Mouse (Mus musculus) kidney, embryonic 14.5 days (tissue): ENCODE measurements at regions not wholly inside any gene's neighbourhood (a gene's known extent, or its start where the extent isn't known, plus 50 kb on each side); places are given as distances from the start of the nearest gene placed in this dataset.
A peak's percentile ranks its signal among the peaks of the same experiment; 100 is the strongest.

ENCODE experiments used
- ATAC-seq: fragments of 200-750 bp; cut with Nextera tagmentation; 2 replicates; pipeline ENCODE4 v1.8.0; 2017; ENCODE audit warnings: moderate number of reproducible peaks, mild to moderate bottlenecking, moderate TSS enrichment, moderate library complexity; ENCODE audit not compliant: low FRiP score, low TSS enrichment
- H3K27ac ChIP-seq: fragments of 300-500 bp; sonication (generic); 2 replicates; pipeline ENCODE4 v1.5.1; 2014; ENCODE audit warnings: low read depth, mild to moderate bottlenecking, low read length, moderate library complexity, mixed read lengths
- H3K27me3 ChIP-seq: fragments of 300-500 bp; sonication (generic); 2 replicates; pipeline ENCODE4 v1.6.1; 2014; ENCODE audit warnings: mild to moderate bottlenecking, low read length; ENCODE audit not compliant: control insufficient read depth, insufficient read depth
- H3K36me3 ChIP-seq: fragments of 300-500 bp; sonication (generic); 2 replicates; pipeline ENCODE4 v1.6.1; 2014; ENCODE audit warnings: low read length, mixed read lengths; ENCODE audit not compliant: control insufficient read depth, insufficient read depth
- H3K4me1 ChIP-seq: fragments of 300-500 bp; sonication (generic); 2 replicates; pipeline ENCODE4 v1.6.1; 2014; ENCODE audit warnings: low read length, mixed read lengths; ENCODE audit not compliant: control insufficient read depth, insufficient read depth
- H3K4me2 ChIP-seq: fragments of 300-500 bp; sonication (generic); replicated peaks from 2 replicates; pipeline ENCODE4 v1.6.1; 2014; ENCODE audit warnings: low read depth, mild to moderate bottlenecking, low read length
- H3K4me3 ChIP-seq: fragments of 300-500 bp; sonication (generic); 2 replicates; pipeline ENCODE4 v1.5.1; 2014; ENCODE audit warnings: mild to moderate bottlenecking, low read length
- H3K9ac ChIP-seq: fragments of 300-500 bp; sonication (generic); 2 replicates; pipeline ENCODE4 v1.6.1; 2014; ENCODE audit warnings: low read depth, mild to moderate bottlenecking, low read length, moderate library complexity
- H3K9me3 ChIP-seq: fragments of 300-500 bp; sonication (generic); 2 replicates; pipeline ENCODE4 v1.6.1; 2016; ENCODE audit warnings: low read length; ENCODE audit not compliant: control insufficient read depth
- whole genome bisulfite sequencing: fragments of 180-500 bp; shearing (Covaris S2); extraction: QIAGEN DNeasy Blood & Tissue Kit; methylation state at CpG from one replicate; pipeline ENCODE4 v1.1.7; 2014; 5-methylcytosine and 5-hydroxymethylcytosine counted together

GRCm38 (mm10) chr2:56460625-56461590 is 662.9 kb downstream of the Nr4a2 start:
- Histone ChIP-seq H3K36me3 (no peaks in the 10 kb centered on the region), H3K9me3 (no peaks in the 10 kb centered on the region), H3K4me1 (no peaks in the 10 kb centered on the region), H3K4me2 (no peak overlapping the region), H3K27ac (no peak overlapping the region), H3K9ac (no peak overlapping the region), H3K4me3 (no peak overlapping the region), H3K27me3 (no peaks in the 10 kb centered on the region)
- ATAC-seq: no peak
- WGBS: 61% methylated on average over 2 of the region's 2 CpGs

- H3K4me3 ChIP-seq: no peak overlapping the region
- no peak overlapping the region for H3K4me2 ChIP-seq
- H3K36me3 ChIP-seq: no peaks in the 10 kb centered on the region
- no peaks in the 10 kb centered on the region for H3K4me1 ChIP-seq
- H3K9ac ChIP-seq: no peak overlapping the region
- H3K9me3 ChIP-seq: no peaks in the 10 kb centered on the region
- H3K27me3 ChIP-seq: no peaks in the 10 kb centered on the region
- no peak overlapping the region for H3K27ac ChIP-seq
- 75% methylated on average over 5 of the region's 5 CpGs for WGBS
- ATAC-seq: no peak
Measured at GRCm38 (mm10) chr2:56459430-56459829, 664.4 kb downstream of the Nr4a2 start.

DNA sequence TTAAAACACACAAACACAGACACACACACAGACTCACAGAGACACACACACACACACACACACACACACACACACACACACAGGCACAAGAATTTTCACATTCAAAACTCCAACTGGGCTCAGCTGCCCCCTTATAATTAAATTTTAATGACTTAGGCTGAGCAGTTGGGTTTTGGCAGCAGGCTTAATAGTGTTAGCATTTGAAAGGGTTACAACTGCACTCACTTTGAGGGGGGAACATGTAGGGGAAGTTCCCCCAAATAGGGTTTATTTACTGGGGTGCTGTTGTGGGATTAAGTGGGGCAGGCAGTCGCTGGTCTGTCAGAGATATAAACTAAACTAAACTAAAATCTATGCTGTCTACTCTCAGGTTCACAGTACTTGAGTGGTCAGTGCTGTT is 666.2 kb downstream of the Nr4a2 start:
- Histone ChIP-seq H3K9me3 (no peaks in the 10 kb centered on the region), H3K4me1 (no peaks in the 10 kb centered on the region), H3K27ac (no peak overlapping the region), H3K4me2 (no peak overlapping the region), H3K27me3 (no peaks in the 10 kb centered on the region), H3K4me3 (no peak overlapping the region), H3K9ac (no peak overlapping the region), H3K36me3 (no peaks in the 10 kb centered on the region)
- 28% methylated on average over 1 of the region's 1 CpGs for WGBS
- no peak for ATAC-seq

DNA sequence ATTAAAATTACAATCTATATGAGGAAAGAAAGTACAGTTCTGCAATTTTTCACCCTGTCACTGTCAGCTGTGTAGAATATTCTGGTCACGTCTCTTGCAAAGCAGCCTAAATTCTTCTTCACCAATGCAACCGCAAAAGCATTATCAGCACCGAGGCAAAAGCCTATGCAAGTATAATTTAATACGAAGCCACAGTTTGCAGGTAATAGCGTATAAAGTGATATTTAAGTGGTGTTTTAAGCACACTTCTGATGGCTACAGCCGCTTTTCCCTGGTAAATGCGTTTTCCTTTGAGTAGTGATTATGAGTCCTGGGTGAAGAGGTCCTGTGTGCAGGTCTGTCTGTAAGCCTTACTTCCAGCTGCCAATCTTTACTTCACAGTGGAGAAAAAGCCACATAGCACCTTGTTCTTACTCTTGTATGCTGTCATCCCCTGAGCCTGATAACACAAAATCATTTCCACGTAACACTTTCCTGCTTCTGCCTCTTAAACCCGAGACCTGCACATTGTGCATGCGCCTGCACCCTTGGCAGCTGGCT is 667.9 kb downstream of the Nr4a2 start:
- no peaks in the 10 kb centered on the region for H3K27me3 ChIP-seq
- no peak for ATAC-seq
- 69% methylated on average over 10 of the region's 10 CpGs for WGBS
- no peak overlapping the region for H3K27ac ChIP-seq
- no peaks in the 10 kb centered on the region for H3K4me1 ChIP-seq
- H3K36me3 ChIP-seq: no peaks in the 10 kb centered on the region
- H3K9ac ChIP-seq: no peak overlapping the region
- no peak overlapping the region for H3K4me3 ChIP-seq
- H3K4me2 ChIP-seq: no peak overlapping the region
- H3K9me3 ChIP-seq: no peaks in the 10 kb centered on the region

DNA sequence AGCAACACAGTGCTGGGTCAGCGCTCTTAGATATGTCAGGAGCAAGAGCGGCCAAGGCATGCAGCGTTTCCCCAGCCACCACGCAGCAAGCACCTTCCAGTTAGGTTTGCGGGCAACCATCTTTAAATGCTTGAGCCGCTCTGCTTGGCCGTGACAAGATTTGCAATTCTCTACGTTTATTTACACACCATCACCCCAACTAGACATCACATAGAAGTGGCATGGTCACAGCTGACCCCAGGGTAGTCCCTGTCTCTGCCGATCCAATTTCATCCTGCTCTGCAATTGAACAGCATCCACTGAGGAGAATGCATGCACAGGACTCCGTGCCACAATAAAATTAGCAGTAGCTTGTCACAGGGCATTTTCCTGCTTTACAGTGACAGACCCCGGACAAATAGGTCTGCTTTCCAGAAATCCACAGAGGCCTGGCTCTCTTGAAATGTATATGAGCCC is 669.2 kb downstream of the Nr4a2 start:
- Histone ChIP-seq H3K4me1 (no peaks in the 10 kb centered on the region), H3K27me3 (no peaks in the 10 kb centered on the region), H3K27ac (no peak overlapping the region), H3K9me3 (no peaks in the 10 kb centered on the region), H3K36me3 (no peaks in the 10 kb centered on the region), H3K9ac (no peak overlapping the region), H3K4me2 (peak overlapping the region; percentile 31), H3K4me3 (no peak overlapping the region)
- peak; percentile 32; the same call in 1 of the 2 replicates for ATAC-seq
- WGBS: 11% methylated on average over 11 of the region's 11 CpGs

- H3K27me3 ChIP-seq: no peaks in the 10 kb centered on the region
- no peak overlapping the region for H3K4me3 ChIP-seq
- no peak overlapping the region for H3K4me2 ChIP-seq
- no peaks in the 10 kb centered on the region for H3K4me1 ChIP-seq
- no peaks in the 10 kb centered on the region for H3K36me3 ChIP-seq
- no peak for ATAC-seq
- no peak overlapping the region for H3K9ac ChIP-seq
- H3K27ac ChIP-seq: no peak overlapping the region
- H3K9me3 ChIP-seq: no peaks in the 10 kb centered on the region
- 81% methylated on average over 10 of the region's 10 CpGs for WGBS
Measured at GRCm38 (mm10) chr2:56440916-56441315, 682.9 kb downstream of the Nr4a2 start.
